Mouse (Mus musculus) CD4-positive, CD25-positive, alpha-beta regulatory T cell, adult 2 months (primary cell): ENCODE results near the gene 4930452B06Rik.
"Not testable (repeated sequence)": the region's sequence is repeated elsewhere in the genome, so short reads cannot be mapped to it uniquely, and the experiment has no call there.

Source experiments
- DNase-seq: peaks from one replicate; pipeline ENCODE4 v3.0.0-alpha.2; 2012; ENCODE audit warnings: low read depth, low spot score

Gene 4930452B06Rik

DNA sequence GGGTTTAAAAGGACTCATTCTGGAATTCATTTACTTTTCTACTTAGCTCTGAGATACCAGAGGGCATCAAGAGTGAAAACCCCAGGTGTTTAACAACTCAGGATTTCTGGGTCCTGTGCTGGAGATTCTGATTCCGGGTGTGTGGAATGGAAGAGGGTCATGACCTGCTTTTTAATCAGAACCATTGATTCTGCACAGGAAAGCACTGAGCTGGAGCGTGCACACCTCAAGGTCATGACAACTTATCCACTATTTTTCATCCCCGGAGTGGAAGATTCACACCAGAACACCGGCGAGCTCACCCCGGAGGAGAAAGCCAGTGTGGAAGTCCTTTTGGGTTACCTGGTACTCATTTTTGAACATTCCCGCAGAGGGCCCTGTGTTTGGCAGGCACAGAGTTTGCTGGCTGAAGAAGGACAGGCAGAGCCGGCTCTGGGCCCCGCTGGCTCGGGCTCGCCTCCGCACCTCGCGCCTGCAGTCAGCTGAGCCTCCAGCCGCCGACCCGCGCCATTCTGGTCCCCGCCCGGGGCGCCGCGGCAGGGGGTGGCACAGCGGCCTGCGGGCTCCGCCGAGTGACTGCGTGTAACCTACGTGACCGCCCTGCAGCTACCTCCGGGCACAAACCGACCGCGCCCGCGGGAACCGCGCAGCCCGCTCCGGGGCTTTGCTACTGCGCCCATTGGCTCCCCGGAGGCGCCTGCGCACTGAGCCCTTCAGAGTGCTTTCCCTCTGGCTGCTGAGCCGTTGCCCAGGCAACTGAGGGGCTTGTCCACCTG lies at the start of gene 4930452B06Rik:
TSS of gene 4930452B06Rik (minus strand) at position 605 of the 776 bp plus-strand sequence.
- DNase-seq: peak; percentile 60

DNA sequence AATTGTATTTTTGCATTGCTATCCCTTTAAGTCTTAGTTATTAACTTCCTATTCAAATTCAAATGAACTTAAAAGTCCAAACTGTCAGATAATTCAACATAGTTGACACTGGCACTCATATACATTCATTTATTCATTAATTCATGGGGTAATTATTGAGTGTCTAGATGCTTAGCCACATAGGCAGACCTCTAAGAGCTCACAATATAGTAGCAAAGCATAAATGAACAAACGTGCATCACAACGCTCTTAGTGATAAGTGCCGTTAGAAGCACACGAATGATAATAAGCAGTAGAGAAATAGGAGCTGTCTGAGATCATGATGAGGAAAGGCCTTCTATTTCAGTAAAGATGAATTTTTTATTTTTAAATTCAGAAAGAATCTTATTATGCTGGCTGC lies 46.6 kb upstream of the 4930452B06Rik start:
- no peak for DNase-seq

DNA sequence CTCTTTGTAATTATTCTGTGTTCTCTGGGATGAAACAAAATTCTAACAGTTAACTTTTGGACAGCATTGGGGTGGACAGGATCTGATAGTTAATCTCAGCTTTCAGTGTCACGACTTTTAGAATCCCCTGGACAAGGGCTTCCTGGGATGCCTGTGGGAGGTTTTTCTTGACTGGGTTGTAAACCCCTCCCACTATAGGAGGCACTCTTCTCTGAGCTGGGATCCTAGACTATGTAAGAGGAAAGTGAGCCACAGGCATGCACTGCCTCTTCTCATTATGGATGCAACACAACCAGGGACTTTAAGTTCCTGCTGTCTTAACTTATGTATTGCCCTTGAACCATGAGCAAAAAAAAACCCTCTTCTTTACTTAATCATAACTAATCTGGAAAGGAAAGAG lies 23.4 kb upstream of the 4930452B06Rik start:
- DNase-seq: no peak

DNA sequence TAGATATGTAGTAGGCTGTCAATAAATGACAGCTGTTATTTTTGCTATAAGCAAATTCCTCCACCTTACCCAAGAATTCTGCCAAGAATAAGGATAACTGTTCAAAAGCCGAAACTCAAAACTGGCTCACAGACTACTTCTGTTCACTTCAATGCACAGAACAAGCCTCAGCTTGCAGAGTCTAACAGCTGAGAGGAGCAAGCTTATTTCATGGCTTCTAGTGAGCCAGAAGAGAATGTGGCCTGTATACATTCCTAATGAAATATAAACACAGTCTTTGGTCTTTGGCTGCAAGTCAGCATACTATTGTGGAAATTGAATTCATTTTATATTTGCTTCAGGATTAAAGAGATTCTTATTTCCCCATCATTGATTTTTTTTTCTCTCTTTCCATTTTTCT lies 22.4 kb upstream of the 4930452B06Rik start:
- DNase-seq: no peak

DNA sequence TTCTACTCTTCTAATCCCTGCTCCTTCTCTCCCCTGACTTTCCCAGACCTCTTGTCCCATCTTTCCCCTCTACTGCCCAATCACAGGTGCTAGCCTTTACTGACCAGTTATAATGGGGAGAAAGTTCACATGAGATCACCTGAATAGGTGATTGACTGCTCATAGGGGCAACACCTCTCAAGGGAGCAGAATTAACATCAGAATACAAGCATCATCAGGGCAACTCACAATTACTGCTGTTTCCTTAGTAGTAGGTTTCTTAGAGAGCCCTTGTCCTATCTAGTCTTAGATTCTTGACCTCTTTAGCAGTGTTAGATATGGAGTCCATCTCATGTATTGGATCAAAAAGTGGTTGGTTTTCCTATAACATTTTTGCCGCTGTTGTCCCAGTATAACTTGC lies 20.1 kb upstream of the 4930452B06Rik start:
- DNase-seq: no peak

DNA sequence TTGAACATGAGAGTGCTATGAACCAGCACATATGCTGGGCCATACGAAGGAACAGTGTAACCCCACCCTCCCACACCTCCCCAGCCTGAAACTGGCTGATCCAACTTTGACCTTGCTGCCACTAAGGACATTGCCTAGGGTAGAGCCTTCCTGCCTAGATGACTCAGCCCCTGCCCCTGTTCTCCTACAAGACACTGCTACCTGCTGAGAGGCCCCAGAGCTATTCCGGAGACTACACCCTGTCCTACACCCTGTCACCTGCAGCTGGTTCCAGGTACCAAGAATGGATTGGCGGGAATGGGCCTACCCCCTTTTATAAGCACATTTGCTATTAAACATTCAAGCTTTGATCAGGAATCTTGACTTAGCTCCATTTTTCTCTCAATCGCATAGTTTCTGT lies 13.9 kb upstream of the 4930452B06Rik start:
- DNase-seq: no peak

DNA sequence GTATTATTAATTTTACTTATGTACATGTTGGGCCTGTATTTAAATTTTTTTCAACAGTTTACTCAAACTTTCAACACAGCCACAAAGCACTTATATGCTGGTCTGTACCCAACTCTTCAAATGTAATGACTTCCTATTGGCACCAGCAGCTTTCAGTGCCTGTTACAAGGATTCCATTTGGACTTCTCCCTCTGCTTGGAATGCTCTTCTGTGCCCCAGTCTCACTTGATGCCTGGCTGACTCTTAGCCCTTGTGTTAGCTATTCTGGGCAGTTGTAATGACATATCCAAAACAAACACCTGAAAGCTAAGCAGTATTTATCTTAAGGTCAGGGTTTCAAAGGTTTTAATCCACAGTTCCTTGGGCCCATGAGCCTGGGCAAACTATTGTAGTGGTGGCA lies 5.7 kb downstream of the 4930452B06Rik start:
- DNase-seq: no peak

DNA sequence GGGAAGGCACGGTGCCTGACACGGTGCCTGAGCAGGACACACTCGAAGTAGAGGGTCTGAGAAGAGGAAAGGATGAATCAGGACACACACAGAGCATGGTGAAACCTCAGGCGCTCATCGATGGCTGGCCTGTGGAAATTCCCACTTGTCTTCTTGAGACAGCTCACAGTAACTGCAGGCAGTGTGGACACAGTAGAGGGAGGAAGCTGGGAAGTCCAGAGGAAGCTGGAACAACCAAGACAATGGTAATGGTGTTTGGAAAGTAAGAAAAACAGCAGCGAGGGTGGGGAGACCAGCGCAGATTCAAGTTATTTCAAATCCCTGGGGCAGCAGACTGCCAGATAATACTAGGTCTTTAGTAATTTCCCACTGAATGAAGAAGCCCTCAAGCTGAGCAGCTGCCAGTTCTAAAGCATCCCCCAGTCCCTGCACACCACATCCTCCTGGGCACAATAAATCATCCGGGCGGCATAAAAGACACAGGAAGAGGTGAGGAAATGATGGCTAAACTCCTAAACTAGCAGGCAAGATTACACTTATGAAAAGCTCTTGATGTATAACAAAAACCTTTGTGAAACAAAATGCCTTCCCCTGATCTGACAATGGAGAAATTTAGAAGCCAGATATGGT lies 24.3 kb downstream of the 4930452B06Rik start:
- no peak for DNase-seq

DNA sequence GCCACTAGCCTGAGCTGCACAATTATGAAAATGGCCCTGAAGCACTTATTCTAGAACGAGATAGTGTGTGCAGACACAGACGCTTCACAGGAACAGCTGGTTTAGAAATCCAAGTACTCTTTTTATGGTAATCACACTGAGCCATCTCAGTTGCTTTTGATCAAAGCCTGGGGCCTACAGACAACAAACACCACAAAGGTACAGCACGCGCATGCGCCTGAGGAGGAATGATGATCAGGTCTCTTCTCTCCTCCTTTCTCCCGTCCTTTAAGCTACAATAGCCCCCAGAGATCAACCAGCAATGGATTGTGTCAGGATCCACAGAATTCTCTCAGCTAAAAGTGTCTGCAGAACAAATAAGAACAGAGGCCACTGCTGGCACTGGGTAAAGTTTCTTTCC lies 33.8 kb downstream of the 4930452B06Rik start:
- peak; percentile 19 for DNase-seq

DNA sequence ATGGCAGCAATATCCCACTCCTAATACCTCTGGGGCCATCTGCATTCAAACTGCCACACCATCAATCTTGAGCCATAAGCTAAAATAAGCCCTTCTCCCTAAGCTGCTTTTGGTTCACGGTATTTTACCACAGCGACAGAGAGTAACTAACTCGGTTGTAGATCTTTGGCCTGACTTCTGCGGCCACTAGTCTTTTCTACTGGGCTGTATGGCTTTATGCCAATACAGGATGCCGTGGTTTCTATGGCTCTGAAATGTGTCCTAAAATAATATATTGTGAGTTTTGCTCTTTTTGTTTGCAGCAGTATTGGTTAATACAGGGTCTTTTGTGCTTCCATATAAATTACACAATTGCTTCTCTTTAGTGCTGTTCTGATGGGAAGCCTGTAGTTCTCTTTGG lies 37.6 kb downstream of the 4930452B06Rik start:
- no peak for DNase-seq

DNA sequence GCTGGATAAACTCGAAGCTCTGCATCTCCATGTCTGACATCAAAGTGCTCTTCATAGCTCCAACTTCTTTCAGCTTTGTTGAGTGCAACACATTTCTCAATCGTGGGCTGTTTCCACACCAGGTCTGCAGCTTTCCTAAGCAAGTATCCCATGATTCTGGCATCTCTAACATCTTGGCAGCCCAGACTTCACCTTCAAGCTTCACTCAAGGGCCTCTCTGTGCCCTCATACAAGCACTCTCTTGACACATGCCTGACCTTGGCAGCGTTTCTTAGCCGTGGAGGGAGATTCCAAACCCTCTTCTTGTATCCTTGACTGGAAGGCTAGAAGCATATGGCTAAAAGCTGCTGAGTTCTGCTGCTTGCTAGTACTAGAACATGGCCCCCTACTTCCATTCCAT lies 38.6 kb downstream of the 4930452B06Rik start:
- DNase-seq: no peak

DNA sequence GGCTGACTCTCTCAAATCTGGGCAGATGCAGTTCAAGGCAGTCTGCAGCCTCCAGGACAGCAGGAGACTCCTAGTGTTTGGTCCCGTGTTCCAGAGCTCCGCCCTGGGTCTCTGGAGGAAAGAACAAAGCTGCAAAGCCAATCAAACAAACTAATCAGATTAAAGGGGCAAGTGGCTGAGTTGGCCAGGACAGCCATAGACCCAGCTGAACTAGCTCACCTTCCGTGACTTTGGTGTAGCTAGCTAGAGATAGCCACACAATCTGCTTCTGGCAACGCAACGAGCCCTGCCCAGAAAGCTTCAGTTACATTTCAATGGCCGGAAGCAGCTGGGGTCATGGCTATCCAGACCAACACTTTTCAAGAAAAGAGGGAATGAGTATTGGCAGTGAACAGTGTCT lies 44.9 kb downstream of the 4930452B06Rik start:
- DNase-seq: no peak

DNA sequence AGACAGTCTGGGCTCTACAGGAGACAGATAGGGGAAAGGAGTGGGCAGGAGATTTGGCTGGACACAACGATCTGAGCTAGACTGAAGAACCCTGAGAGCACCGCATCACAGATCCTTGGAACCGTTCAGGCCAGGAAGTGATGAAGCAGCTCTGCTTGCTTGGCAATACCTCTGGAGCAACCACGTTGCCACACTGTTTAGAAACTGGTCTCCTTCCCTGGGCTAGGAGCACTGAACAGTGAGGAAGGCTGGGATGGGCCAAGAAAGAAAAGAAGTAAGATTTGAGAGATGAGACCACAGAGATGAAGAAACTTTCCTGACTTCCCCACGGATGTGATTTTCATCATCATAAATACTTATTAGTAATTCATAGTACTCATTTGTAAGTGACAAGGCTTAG lies 45.5 kb downstream of the 4930452B06Rik start:
- DNase-seq: no peak

DNA sequence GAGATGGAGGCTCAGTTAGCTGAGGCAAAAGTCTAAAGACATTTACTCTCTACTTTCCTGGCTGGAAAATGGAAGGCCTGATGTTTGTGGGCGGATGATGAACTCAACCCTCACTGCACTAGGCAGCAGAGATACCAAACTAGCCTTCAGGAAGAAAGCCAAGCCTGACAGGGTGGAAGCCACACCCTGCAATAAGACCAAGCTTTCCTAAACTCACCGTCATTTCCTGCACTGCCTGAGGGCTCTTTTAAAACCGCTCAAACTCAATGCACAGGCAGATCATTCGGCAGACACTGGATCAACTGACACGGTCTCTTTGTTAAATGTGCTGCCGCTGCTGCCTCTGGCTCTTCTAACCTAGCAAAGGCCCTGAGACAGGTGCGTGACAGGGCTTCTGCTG lies 50.4 kb downstream of the 4930452B06Rik start:
- peak; percentile 30 for DNase-seq

DNA sequence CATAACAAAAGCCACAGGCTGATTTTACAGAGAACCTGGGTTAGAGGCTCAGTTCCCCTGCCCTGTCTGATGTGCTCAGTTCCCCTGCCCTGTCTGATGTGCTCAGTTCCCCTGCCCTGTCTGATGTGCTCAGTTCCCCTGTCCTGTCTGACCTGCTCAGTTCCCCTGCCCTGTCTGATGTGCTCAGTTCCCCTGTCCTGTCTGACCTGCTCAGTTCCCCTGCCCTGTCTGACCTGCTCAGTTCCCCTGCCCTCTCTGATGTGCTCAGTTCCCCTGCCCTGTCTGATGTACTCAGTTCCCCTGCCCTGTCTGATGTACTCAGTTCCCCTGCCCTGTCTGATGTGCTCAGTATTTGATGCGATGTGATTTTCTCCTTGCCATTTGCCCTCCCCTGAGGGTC lies 51.6 kb downstream of the 4930452B06Rik start:
- not testable (repeated sequence) for DNase-seq

DNA sequence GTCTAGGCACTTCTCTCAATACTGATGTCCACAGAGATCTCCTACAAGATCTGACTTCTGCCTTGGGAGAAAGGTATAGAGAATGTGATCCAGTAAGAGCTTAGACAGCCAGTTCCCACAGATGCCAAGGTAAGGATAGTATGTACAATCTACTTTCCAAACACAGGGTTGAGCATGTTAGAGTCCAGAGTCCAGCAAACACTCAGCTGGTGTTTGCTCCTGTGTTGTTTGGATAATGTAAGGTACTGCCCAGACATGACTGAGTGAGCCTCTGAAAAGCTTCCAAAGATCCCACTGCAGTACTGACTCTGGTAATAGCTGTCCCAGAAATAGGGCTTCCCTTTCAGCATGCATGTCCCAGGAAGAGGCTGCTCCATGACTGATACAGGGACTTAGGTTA lies 54.0 kb downstream of the 4930452B06Rik start:
- DNase-seq: no peak

DNA sequence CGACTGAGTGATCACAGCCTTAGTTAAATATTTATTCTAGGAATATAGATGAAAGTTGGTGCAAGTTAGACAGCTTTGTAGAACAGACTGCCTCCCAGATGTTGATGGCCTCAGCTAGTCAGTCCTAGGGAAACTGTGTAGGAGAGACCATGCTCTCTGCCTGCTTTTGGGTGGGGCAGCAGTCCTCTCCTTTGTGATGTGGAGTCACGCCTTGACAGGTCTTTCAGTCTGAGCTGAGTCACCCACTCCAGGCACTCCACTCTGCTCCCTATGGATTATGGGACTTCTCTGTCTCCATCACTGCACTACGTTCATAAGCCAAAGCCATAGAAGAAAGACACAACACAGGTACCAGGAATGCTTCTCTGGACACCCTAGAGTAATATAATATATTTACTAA lies 55.9 kb downstream of the 4930452B06Rik start:
- no peak for DNase-seq

DNA sequence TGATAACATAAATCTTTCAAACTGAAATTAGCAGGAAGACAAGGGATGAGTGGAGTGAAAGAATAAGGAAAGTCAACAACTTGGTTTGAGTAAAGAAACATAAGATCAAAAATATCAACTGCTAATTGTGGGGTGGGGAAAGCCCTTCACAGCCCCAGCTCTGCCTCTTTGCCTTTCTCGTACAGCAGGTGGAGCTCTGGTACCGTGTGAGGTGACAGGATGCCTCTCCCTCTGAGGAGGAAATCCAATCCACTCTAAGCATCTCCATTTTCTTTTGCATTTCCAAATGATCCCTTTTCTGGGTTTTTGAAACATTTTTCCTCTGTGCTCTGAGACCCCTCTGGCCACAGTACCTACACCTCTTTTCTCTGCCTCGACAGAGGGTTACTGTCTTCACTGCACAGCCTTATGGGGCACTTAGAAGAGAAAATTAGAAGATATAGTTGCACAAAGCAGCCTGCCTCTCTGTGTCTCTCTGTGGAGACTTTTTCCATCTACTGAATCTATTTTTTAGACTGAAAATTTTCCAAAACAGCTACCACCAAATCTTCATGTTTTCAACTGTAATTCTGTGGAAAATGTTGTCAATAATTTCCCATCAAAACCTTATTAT lies 57.4 kb downstream of the 4930452B06Rik start:
- DNase-seq: peak; percentile 69

DNA sequence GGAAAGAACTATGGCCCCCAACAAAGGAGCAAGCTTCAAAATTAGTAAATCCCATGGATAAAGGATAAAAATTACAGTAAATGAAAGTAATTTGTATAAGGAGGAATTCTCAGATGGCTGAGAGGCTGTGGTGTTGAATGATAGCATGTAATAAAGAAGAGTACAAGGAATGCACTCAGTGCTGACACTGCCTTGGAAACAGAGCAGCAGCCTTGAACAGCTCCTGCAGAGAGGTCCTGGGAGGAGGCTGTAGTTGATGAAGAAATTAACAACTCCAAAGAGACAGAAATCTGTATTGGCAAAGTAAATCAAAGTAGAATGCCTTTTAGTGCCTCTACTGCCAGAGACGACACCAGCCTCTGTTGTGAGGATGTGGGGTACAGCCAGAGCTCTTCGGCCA lies 61.1 kb downstream of the 4930452B06Rik start:
- DNase-seq: no peak

DNA sequence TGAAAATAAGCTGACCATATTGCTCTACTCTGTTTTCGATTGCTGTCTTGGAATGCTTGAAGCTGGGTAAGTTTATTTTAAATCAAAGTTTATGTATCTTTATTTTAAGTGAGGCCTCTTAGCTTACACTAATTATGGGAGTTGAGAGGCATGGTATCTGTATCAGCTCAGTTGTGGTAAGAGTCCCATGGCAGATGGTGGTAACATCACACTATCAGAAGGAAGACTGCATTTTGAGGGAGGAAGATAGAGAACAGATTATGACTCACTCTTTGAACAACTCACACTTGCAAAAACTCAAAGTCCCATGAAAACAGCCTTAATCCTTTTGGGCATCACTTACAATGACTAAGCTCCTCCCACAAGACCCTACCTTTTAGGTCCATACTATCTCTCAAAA lies 81.0 kb downstream of the 4930452B06Rik start:
- DNase-seq: no peak

DNA sequence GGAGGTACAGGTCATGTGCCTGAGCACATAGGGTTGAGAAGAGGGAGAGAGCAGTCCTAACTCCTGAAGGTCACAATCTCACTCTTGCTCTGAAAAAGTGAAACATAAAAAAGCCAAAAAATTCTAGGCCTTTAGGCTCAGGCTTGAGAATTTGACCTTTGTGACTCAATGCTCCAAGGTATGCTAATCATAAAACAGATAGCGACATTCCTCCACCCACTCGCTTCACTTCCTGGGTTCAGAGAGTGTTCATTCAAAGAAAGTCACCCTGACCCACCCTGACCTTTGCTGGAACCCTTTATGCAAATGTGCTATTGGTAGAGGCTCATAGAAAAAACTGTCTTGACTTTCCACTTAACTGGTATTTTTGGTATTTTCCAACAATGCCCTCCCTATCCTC lies 115.0 kb downstream of the 4930452B06Rik start:
- DNase-seq: not testable (repeated sequence)

DNA sequence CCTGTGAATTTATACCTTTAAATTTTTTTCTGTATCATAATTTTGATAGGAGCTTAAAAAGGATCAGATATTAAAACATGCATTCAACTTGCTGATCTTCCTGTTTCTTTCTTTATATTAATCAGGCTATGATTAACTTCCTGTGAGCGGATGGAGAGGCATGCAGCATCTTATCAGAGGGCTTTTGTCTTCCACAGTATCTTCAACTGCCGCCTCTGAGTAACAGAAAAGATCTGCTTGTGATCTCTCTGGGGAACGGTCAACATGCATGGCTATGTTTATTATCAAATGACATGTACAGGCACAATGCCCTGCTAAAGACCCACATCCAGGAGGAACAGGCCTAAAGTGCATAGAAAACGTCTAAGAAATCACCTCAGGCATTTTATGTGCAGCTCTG lies 116.9 kb downstream of the 4930452B06Rik start:
- no peak for DNase-seq

DNA sequence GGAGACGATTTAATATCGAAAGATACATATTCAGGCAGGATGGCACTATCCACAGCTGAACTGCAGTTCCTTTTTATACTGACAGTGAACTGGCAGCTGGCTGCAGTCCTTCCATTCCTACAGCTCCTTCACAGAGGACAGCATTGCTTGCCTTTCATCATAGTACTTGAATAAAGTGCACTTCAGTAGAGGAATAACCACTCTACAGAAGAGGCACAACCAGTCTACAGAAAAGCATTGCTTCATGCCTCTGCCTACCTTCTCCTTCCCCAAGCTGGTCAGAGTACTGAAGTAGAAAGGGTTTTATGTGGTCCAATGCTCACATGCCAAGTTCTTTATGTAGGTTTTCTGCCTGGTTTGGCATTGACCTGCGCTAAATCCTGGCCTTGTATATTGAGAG lies 130.0 kb downstream of the 4930452B06Rik start:
- DNase-seq: no peak
